Mouse (Mus musculus) cerebellum, adult 2 months (tissue): ENCODE results near the gene Src.

Source experiments
- CTCF ChIP-seq: fragments of 200-500 bp; IDR thresholded peaks from 2 replicates; pipeline ENCODE4 v1.5.1; 2011; ENCODE audit warnings: low read depth, mild to moderate bottlenecking, control low read depth, low read length, moderate library complexity, borderline replicate concordance; ENCODE audit not compliant: insufficient read depth
- POLR2A ChIP-seq: fragments of 200-500 bp; IDR thresholded peaks from 2 replicates; pipeline ENCODE4 v1.6.1; 2011; ENCODE audit warnings: low read length, control low read depth, borderline replicate concordance; ENCODE audit not compliant: insufficient read depth

DNA sequence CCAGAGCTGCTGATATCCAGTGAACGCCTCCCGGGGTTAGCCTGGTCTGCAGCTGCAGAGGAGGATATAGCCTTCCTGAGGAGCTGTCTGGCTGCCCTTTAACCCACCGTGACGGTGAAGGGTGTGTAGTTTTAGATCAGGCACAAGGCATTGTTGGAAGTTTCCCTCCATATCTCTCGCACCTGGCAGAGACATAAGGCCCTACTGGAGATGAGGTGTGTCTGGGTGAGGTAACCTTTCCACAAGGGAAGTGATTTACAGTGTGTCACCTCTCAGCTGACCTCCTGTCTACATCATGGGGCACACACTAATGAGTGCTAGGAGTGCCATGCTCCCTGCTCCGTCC lies 7.4 kb downstream of the Src start:
- TF ChIP-seq CTCF (no peak), POLR2A (no peak)
